22 mouse cellular contexts compared by ENCODE assay signal in genomic region chr17:81031830-81032442, GRCm38 (mm10). TPM values are rescaled to one million over a fixed set of nuclear protein-coding genes. Genes with fewer than 3 reads are reported as not detected.
A peak's percentile ranks its signal among the peaks of the same experiment; 100 is the strongest.
DNase-seq lines count a peak whose midpoint lies in the region; ATAC-seq and TF ChIP-seq lines count a peak whose summit lies in the region.
"Had no signal": no experiment of that assay in that cellular context is flagged by ENCODE, and none has a peak within 500 bp of the region (broad histone marks: within the 10 kb centered on the region; RNA-seq: fewer than 3 reads in every experiment).

No protein-coding gene starts in this region.

- H3K36me3 ChIP-seq in MEL (ENCODE audit: control insufficient read depth in 1 of 2, insufficient read depth in 2 of 2, low read length in 2 of 2): peaks cover 15 to 36% of the 10 kb centered on the region in 2 experiments
- H3K36me3 ChIP-seq in liver, embryonic 13.5 days: peaks cover 55% of the 10 kb centered on the region

- H3K27ac ChIP-seq in MEL (ENCODE audit: control insufficient read depth, low read depth, low read length): peak overlapping the region; percentile 72
- peak overlapping the region; percentile 86 for H3K27ac ChIP-seq in liver, embryonic 13.5 days
- H3K27ac ChIP-seq: embryonic facial prominence, embryonic 10.5 days; forebrain, embryonic 12.5 days; hindbrain, postnatal 0 days; limb, embryonic 15.5 days; macrophage; midbrain, embryonic 12.5 days; neural tube, embryonic 15.5 days had no signal

- no peaks in the 10 kb centered on the region for H3K79me2 ChIP-seq in MEL (ENCODE audit: control insufficient read depth, insufficient read depth, low read length, poor library complexity)

- no peak for TF ChIP-seq RAD21 in MEL (IDR thresholded peaks at IDR 0.05; ENCODE audit: low read depth, low read length)

- no peaks in the 10 kb centered on the region for H3K9me3 ChIP-seq in MEL (replicated peaks; ENCODE audit: insufficient read depth, low read length)
- no peaks in the 10 kb centered on the region for H3K9me3 ChIP-seq in liver, embryonic 13.5 days (replicated peaks)
- H3K9me3 ChIP-seq: embryonic facial prominence, embryonic 10.5 days; forebrain, embryonic 12.5 days; limb, embryonic 15.5 days; midbrain, embryonic 12.5 days; neural tube, embryonic 15.5 days had no signal

- peak; percentile 97 to 99 for TF ChIP-seq EP300 in MEL (IDR thresholded peaks at IDR 0.05; ENCODE audit: low read depth in 1 of 2, low read length in 2 of 2)

- no peaks in the 10 kb centered on the region for H3K27me3 ChIP-seq in MEL (ENCODE audit: control insufficient read depth in 1 of 2, insufficient read depth in 2 of 2, low read length in 2 of 2)
- H3K27me3 ChIP-seq in liver, embryonic 13.5 days: no peaks in the 10 kb centered on the region
- H3K27me3 ChIP-seq: forebrain, embryonic 12.5 days; limb, embryonic 15.5 days; midbrain, embryonic 12.5 days; neural tube, embryonic 15.5 days had no signal

- H3K4me2 ChIP-seq in liver, embryonic 13.5 days: 0 out of 2 replicates have a peak overlapping the region, but pooled peaks have one; percentile 5
- H3K4me2 ChIP-seq: forebrain, embryonic 12.5 days; heart, embryonic 11.5 days; limb, embryonic 15.5 days; midbrain, embryonic 12.5 days; neural tube, embryonic 15.5 days had no signal

- WGBS in liver, embryonic 13.5 days (ENCODE audit: insufficient replicate concordance): 29% methylated on average over 3 of the region's 3 CpGs

- intact Hi-C loops in heart, postnatal 10 days (cut with DNase I): no loop called here

- TF ChIP-seq CTCF in MEL (IDR thresholded peaks at IDR 0.05 in 2 of 3, conservative IDR thresholded peaks at IDR 0.05 in 1 of 3; ENCODE audit: control insufficient read depth in 1 of 3, insufficient read depth in 1 of 3, low read depth in 2 of 3, low read length in 3 of 3, poor library complexity in 1 of 3, severe bottlenecking in 1 of 3): no peak

- no peak for TF ChIP-seq POLR2A in MEL (IDR thresholded peaks at IDR 0.05; ENCODE audit: control insufficient read depth in 1 of 2, insufficient read depth in 1 of 2, low read depth in 1 of 2, low read length in 2 of 2, poor library complexity in 1 of 2)

- H3K4me1 ChIP-seq in MEL (ENCODE audit: control insufficient read depth in 1 of 2, insufficient read depth in 2 of 2, low read length in 2 of 2): peaks cover 21 to 23% of the 10 kb centered on the region in 2 experiments
- H3K4me1 ChIP-seq in liver, embryonic 13.5 days (replicated peaks): peaks cover 27% of the 10 kb centered on the region
- H3K4me1 ChIP-seq: forebrain, embryonic 12.5 days; limb, embryonic 15.5 days; midbrain, embryonic 12.5 days; neural tube, embryonic 15.5 days had no signal

- no peak overlapping the region for H3K9ac ChIP-seq in MEL (ENCODE audit: control insufficient read depth, low read depth, low read length, poor library complexity, severe bottlenecking)
- no peak overlapping the region for H3K9ac ChIP-seq in liver, embryonic 13.5 days
- H3K9ac ChIP-seq: forebrain, embryonic 12.5 days; limb, embryonic 15.5 days; midbrain, embryonic 12.5 days; neural tube, embryonic 15.5 days had no signal

- DNase-seq in MEL (ENCODE audit: low read depth, low spot score): peak; percentile 75
- DNase-seq in liver, embryonic 13.5 days: peak; percentile 70
- no peak for DNase-seq in kidney, adult 18-20 months
- DNase-seq in heart, postnatal 10 days: no peak
- no peak for DNase-seq in spleen, postnatal 4 days (ENCODE audit: low spot score in 2 of 2)
- DNase-seq: adrenal gland, postnatal 10 days; cerebellum, adult 9-10 months; heart, postnatal 14 days; kidney, postnatal 4 days; layer of hippocampus, adult 9-11 months; left cerebral cortex, postnatal 4 days had no signal

- ATAC-seq in common myeloid progenitor, adult 5-6 weeks (replicated peaks; ENCODE audit: low read depth, poor library complexity, severe bottlenecking): peak; percentile 80
- peak; percentile 99 for ATAC-seq in liver, embryonic 13.5 days (ENCODE audit: low read depth)
- peak; percentile 90 for ATAC-seq in megakaryocyte progenitor cell, adult 5-6 weeks (replicated peaks; ENCODE audit: poor library complexity)
- ATAC-seq: hindbrain, postnatal 0 days; intestine, embryonic 16.5 days had no signal

- H3K4me3 ChIP-seq in MEL (ENCODE audit: control insufficient read depth in 1 of 2, insufficient read depth in 1 of 2, low read depth in 2 of 2, low read length in 2 of 2): no peak overlapping the region
- H3K4me3 ChIP-seq in liver, embryonic 13.5 days (replicated peaks): no peak overlapping the region
- H3K4me3 ChIP-seq: embryonic facial prominence, embryonic 10.5 days; forebrain, embryonic 12.5 days; limb, embryonic 15.5 days; midbrain, embryonic 12.5 days; neural tube, embryonic 15.5 days had no signal

TF ChIP-seq in MEL, 35 proteins besides CTCF, POLR2A, EP300 and RAD21:
- no peak for TF ChIP-seq NRF1 (IDR thresholded peaks at IDR 0.05; ENCODE audit: insufficient read depth, low read depth, low read length, poor library complexity, severe bottlenecking)
- TF ChIP-seq ZMIZ1 (IDR thresholded peaks at IDR 0.05; ENCODE audit: low read depth, low read length): peak; percentile 54; the same call in 1 of the 2 replicates
- TF ChIP-seq UBTF (IDR thresholded peaks at IDR 0.05; ENCODE audit: borderline replicate concordance, insufficient read depth, low read depth, low read length): no peak
- TF ChIP-seq ELF1 (IDR thresholded peaks at IDR 0.05; ENCODE audit: low read depth, low read length): peak; percentile 24; the same call in 1 of the 2 replicates
- peak; percentile 85 for TF ChIP-seq MAFK (IDR thresholded peaks at IDR 0.05; ENCODE audit: borderline replicate concordance, low read depth, low read length)
- peak; percentile 82; the same call in 1 of the 2 replicates for TF ChIP-seq BHLHE40 (IDR thresholded peaks at IDR 0.05; ENCODE audit: borderline replicate concordance, low read depth, low read length)
- no peak for TF ChIP-seq GABPA (IDR thresholded peaks at IDR 0.05; ENCODE audit: low read depth, low read length)
- no peak for TF ChIP-seq SMC3 (IDR thresholded peaks at IDR 0.05; ENCODE audit: low read depth, low read length)
- no peak for TF ChIP-seq MAX (IDR thresholded peaks at IDR 0.05; ENCODE audit: low read length)
- TF ChIP-seq JUND (IDR thresholded peaks at IDR 0.05; ENCODE audit: low read depth, low read length): 0 out of 2 replicates have a peak, but pooled peaks have one; percentile 28
- TF ChIP-seq ZC3H11A (IDR thresholded peaks at IDR 0.05; ENCODE audit: low read depth, low read length): no peak
- no peak for TF ChIP-seq CHD1 (IDR thresholded peaks at IDR 0.05; ENCODE audit: low read depth, low read length)
- no peak for TF ChIP-seq NELFE (IDR thresholded peaks at IDR 0.05; ENCODE audit: low read depth, low read length)
- TF ChIP-seq USF2 (IDR thresholded peaks at IDR 0.05; ENCODE audit: borderline replicate concordance in 1 of 2, insufficient read depth in 1 of 2, low read depth in 1 of 2, low read length in 2 of 2): no peak
- TF ChIP-seq TBP (IDR thresholded peaks at IDR 0.05; ENCODE audit: low read depth, low read length): no peak
- TF ChIP-seq GATA1 (IDR thresholded peaks at IDR 0.05; ENCODE audit: low read depth, low read length): peak; percentile 97
- no peak for TF ChIP-seq MEF2A (IDR thresholded peaks at IDR 0.05; ENCODE audit: extremely low read depth, insufficient replicate concordance, low read depth, low read length, poor library complexity, severe bottlenecking)
- TF ChIP-seq RCOR1 (IDR thresholded peaks at IDR 0.05; ENCODE audit: low read depth, low read length): peak; percentile 90
- TF ChIP-seq USF1 (IDR thresholded peaks at IDR 0.05; ENCODE audit: low read depth, low read length): no peak
- TF ChIP-seq MXI1 (IDR thresholded peaks at IDR 0.05; ENCODE audit: low read depth, low read length): peak; percentile 44
- no peak for TF ChIP-seq KAT2A (conservative IDR thresholded peaks at IDR 0.05; ENCODE audit: low read depth, low read length)
- peak; percentile 27; the same call in 1 of the 2 replicates for TF ChIP-seq HCFC1 (IDR thresholded peaks at IDR 0.05; ENCODE audit: low read depth, low read length)
- peak; percentile 78 for TF ChIP-seq MAZ (IDR thresholded peaks at IDR 0.05; ENCODE audit: low read depth, low read length)
- no peak for TF ChIP-seq POLR2AphosphoS5 (IDR thresholded peaks at IDR 0.05; ENCODE audit: borderline replicate concordance, low read depth, low read length)
- TF ChIP-seq ZNF384 (IDR thresholded peaks at IDR 0.05; ENCODE audit: low read depth, low read length): peak; percentile 92
- peak; percentile 88 for TF ChIP-seq ETS1 (IDR thresholded peaks at IDR 0.05; ENCODE audit: low read depth, low read length)
- TF ChIP-seq POLR2AphosphoS2 (IDR thresholded peaks at IDR 0.05; ENCODE audit: low read length): peak; percentile 47; the same call in 1 of the 2 replicates
- TF ChIP-seq MYC (IDR thresholded peaks at IDR 0.05; ENCODE audit: low read depth, low read length): peak; percentile 42; the same call in 1 of the 2 replicates
- peak; percentile 79 for TF ChIP-seq TAL1 (IDR thresholded peaks at IDR 0.05; ENCODE audit: low read length)
- no peak for TF ChIP-seq E2F4 (IDR thresholded peaks at IDR 0.05; ENCODE audit: borderline replicate concordance, low read depth, low read length)
- peak; percentile 100 for TF ChIP-seq TCF12 (IDR thresholded peaks at IDR 0.05; ENCODE audit: low read depth, low read length)
- peak; percentile 13; the same call in 1 of the 2 replicates for TF ChIP-seq CHD2 (IDR thresholded peaks at IDR 0.05; ENCODE audit: low read length)
- TF ChIP-seq ZKSCAN1 (IDR thresholded peaks at IDR 0.05; ENCODE audit: low read depth, low read length): no peak
- TF ChIP-seq MYB (IDR thresholded peaks at IDR 0.05; ENCODE audit: low read depth, low read length): peak; percentile 72
- TF ChIP-seq SIN3A (IDR thresholded peaks at IDR 0.05; ENCODE audit: low read length): peak; percentile 85

RNA-seq across cellular contexts. Expression of gene Thumpd2, which starts 32.9 kb away (rescaled TPM):
- total RNA-seq in MEL (2012; rRNA removed): 15.5 and 15.8 TPM in 2 replicates
- polyA plus RNA-seq in MEL (2012; ENCODE audit: insufficient read depth in 1 of 2, insufficient read length in 2 of 2, low read depth in 1 of 2, low replicate concordance in 2 of 2, missing spikeins in 1 of 2): 10 to 100 TPM in 1 of 2 experiments, not detected in 1; 15.1 TPM
- 15.7 and 20.4 TPM in 2 replicates for total RNA-seq in common myeloid progenitor, adult 5-6 weeks (2017)
- 7.8 and 10.5 TPM in 2 replicates for polyA plus RNA-seq in liver, embryonic 13.5 days (2015; fragmentation: Nextera tagmentation; extraction: Ambion mirVana)
- 12.0 and 12.6 TPM in 2 replicates for total RNA-seq in megakaryocyte progenitor cell, adult 5-6 weeks (2015)
- total RNA-seq in megakaryocyte progenitor cell, adult 5-6 weeks (2017): 16.3 and 17.1 TPM in 2 replicates
- total RNA-seq in heart, postnatal 10 days (2021): 1 to 10 TPM; 5.5 to 7.6 TPM

Comparison
In these comparisons a context has a peak if more than half of its experiments do, and no peak if none do; other contexts are left out.
1. DNase-seq: peak in MEL (single experiment) and liver, embryonic 13.5 days (single experiment); none in kidney, adult 18-20 months (single experiment), heart, postnatal 10 days (0 of 2) and spleen, postnatal 4 days (0 of 2).
2. Peak in every context shown above with its lines, with median percentiles within 50 percentile points of each other: ATAC-seq.